Mouse (Mus musculus): ENCODE results near the gene Tlx2. TPM values are rescaled to one million over a fixed set of nuclear protein-coding genes. Genes with fewer than 3 reads are reported as not detected.

The Tlx2 gene
- polyA plus RNA-seq (2012; ENCODE audit: insufficient read depth, insufficient read length, missing spikeins) = not detected in 2 replicates

GRCm38 (mm10) chr6:83070247-83070310 lies at the start of gene Tlx2:
Gene Tlx2 (minus strand): TSS chr6:83070293.
- H3K4me1 ChIP-seq (ENCODE audit: control insufficient read depth, insufficient read depth, low read length) = peaks cover 3% of the 10 kb centered on the region; the same call in 1 of the 2 replicates
- TF ChIP-seq CTCF (IDR thresholded peaks at IDR 0.05; ENCODE audit: low read depth, low read length) = no peak
- no peak for TF ChIP-seq POLR2A (IDR thresholded peaks at IDR 0.05; ENCODE audit: borderline replicate concordance, low read depth, low read length)
- H3K27ac ChIP-seq (ENCODE audit: insufficient read depth, low read depth, low read length) = no peak within 1 kb of the TSS
- peak within 1 kb of the TSS; percentile 27 for H3K4me3 ChIP-seq (ENCODE audit: insufficient read depth, low read length)

GRCm38 (mm10) chr6:83119734-83120051 lies 49.6 kb upstream of the Tlx2 start:
- no peak overlapping the region for H3K4me3 ChIP-seq (ENCODE audit: insufficient read depth, low read length)
- TF ChIP-seq CTCF (IDR thresholded peaks at IDR 0.05; ENCODE audit: low read depth, low read length) = no peak
- TF ChIP-seq POLR2A (IDR thresholded peaks at IDR 0.05; ENCODE audit: borderline replicate concordance, low read depth, low read length) = no peak
- H3K4me1 ChIP-seq (ENCODE audit: control insufficient read depth, insufficient read depth, low read length) = peaks cover 20% of the 10 kb centered on the region
- no peak overlapping the region for H3K27ac ChIP-seq (ENCODE audit: insufficient read depth, low read depth, low read length)

- peaks cover 22% of the 10 kb centered on the region for H3K4me1 ChIP-seq (ENCODE audit: control insufficient read depth, insufficient read depth, low read length)
- H3K27ac ChIP-seq (ENCODE audit: insufficient read depth, low read depth, low read length) = no peak overlapping the region
- H3K4me3 ChIP-seq (ENCODE audit: insufficient read depth, low read length) = no peak overlapping the region
- TF ChIP-seq CTCF (IDR thresholded peaks at IDR 0.05; ENCODE audit: low read depth, low read length) = no peak
- TF ChIP-seq POLR2A (IDR thresholded peaks at IDR 0.05; ENCODE audit: borderline replicate concordance, low read depth, low read length) = no peak
These were observed 49.0 kb upstream of the Tlx2 start for GRCm38 (mm10) chr6:83118825-83119733.

GRCm38 (mm10) chr6:83118369-83118768 lies 48.3 kb upstream of the Tlx2 start:
- Histone ChIP-seq H3K4me1 (ENCODE audit: control insufficient read depth, insufficient read depth, low read length) (peaks cover 21% of the 10 kb centered on the region), H3K27ac (ENCODE audit: insufficient read depth, low read depth, low read length) (no peak overlapping the region), H3K4me3 (ENCODE audit: insufficient read depth, low read length) (no peak overlapping the region)
- TF ChIP-seq CTCF (IDR thresholded peaks at IDR 0.05; ENCODE audit: low read depth, low read length) (no peak), POLR2A (IDR thresholded peaks at IDR 0.05; ENCODE audit: borderline replicate concordance, low read depth, low read length) (no peak)

- H3K27ac ChIP-seq (ENCODE audit: insufficient read depth, low read depth, low read length) = no peak overlapping the region
- TF ChIP-seq CTCF (IDR thresholded peaks at IDR 0.05; ENCODE audit: low read depth, low read length) (no peak), POLR2A (IDR thresholded peaks at IDR 0.05; ENCODE audit: borderline replicate concordance, low read depth, low read length) (no peak)
- H3K4me1 ChIP-seq (ENCODE audit: control insufficient read depth, insufficient read depth, low read length) = peaks cover 21% of the 10 kb centered on the region
- H3K4me3 ChIP-seq (ENCODE audit: insufficient read depth, low read length) = no peak overlapping the region
These were observed 47.5 kb upstream of the Tlx2 start for GRCm38 (mm10) chr6:83117616-83118015.

- TF ChIP-seq POLR2A (IDR thresholded peaks at IDR 0.05; ENCODE audit: borderline replicate concordance, low read depth, low read length) = no peak
- no peak for TF ChIP-seq CTCF (IDR thresholded peaks at IDR 0.05; ENCODE audit: low read depth, low read length)
- Histone ChIP-seq H3K27ac (ENCODE audit: insufficient read depth, low read depth, low read length) (no peak overlapping the region), H3K4me1 (ENCODE audit: control insufficient read depth, insufficient read depth, low read length) (peaks cover 16% of the 10 kb centered on the region), H3K4me3 (ENCODE audit: insufficient read depth, low read length) (no peak overlapping the region)
These were observed 47.0 kb upstream of the Tlx2 start for GRCm38 (mm10) chr6:83117165-83117438.

GRCm38 (mm10) chr6:83116373-83117164 lies 46.5 kb upstream of the Tlx2 start:
- H3K4me1 ChIP-seq (ENCODE audit: control insufficient read depth, insufficient read depth, low read length) = peaks cover 16% of the 10 kb centered on the region
- TF ChIP-seq POLR2A (IDR thresholded peaks at IDR 0.05; ENCODE audit: borderline replicate concordance, low read depth, low read length) (no peak), CTCF (IDR thresholded peaks at IDR 0.05; ENCODE audit: low read depth, low read length) (no peak)
- no peak overlapping the region for H3K27ac ChIP-seq (ENCODE audit: insufficient read depth, low read depth, low read length)
- H3K4me3 ChIP-seq (ENCODE audit: insufficient read depth, low read length) = peak overlapping the region; percentile 77

- no peak for TF ChIP-seq POLR2A (IDR thresholded peaks at IDR 0.05; ENCODE audit: borderline replicate concordance, low read depth, low read length)
- Histone ChIP-seq H3K27ac (ENCODE audit: insufficient read depth, low read depth, low read length) (0 out of 2 replicates have a peak overlapping the region, but pooled peaks have one; percentile 1), H3K4me1 (ENCODE audit: control insufficient read depth, insufficient read depth, low read length) (peaks cover 16% of the 10 kb centered on the region), H3K4me3 (ENCODE audit: insufficient read depth, low read length) (peak overlapping the region; percentile 77)
These were observed 45.7 kb upstream of the Tlx2 start for GRCm38 (mm10) chr6:83115682-83116372.

GRCm38 (mm10) chr6:83115011-83115671 lies 45.0 kb upstream of the Tlx2 start, which contains the start of gene Mogs:
Gene Mogs (plus strand): TSS chr6:83115496.
- TF ChIP-seq CTCF (IDR thresholded peaks at IDR 0.05; ENCODE audit: low read depth, low read length) (no peak), POLR2A (IDR thresholded peaks at IDR 0.05; ENCODE audit: borderline replicate concordance, low read depth, low read length) (no peak)

More at GRCm38 (mm10) chr6:83115011-83115671, 45.0 kb upstream of the Tlx2 start, which contains the start of gene Mogs:
- Histone ChIP-seq H3K4me3 (ENCODE audit: insufficient read depth, low read length) (peak within 1 kb of the TSS; percentile 77), H3K27ac (ENCODE audit: insufficient read depth, low read depth, low read length) (peak within 1 kb of the TSS; percentile 73), H3K4me1 (ENCODE audit: control insufficient read depth, insufficient read depth, low read length) (peaks cover 18% of the 10 kb centered on the region)

Data from bone marrow macrophage, adult 2 months (primary cell).